Mouse (Mus musculus) adrenal gland, postnatal 36 days (tissue): ENCODE measurements around the gene Chrdl2. TPM values are rescaled to one million over a fixed set of nuclear protein-coding genes. Genes with fewer than 3 reads are reported as not detected.
"Not testable (repeated sequence)": the region's sequence is repeated elsewhere in the genome, so short reads cannot be mapped to it uniquely, and the experiment has no call there.

Experiments
- DNase-seq, 2 experiments: peaks; one replicate each; pipeline ENCODE4 v3.0.0; 2021; ENCODE audit warnings: mixed read lengths in 1 of 2
- long read RNA-seq, 2 experiments: library from polyadenylated mRNA; stranded (forward); transcript quantifications; one replicate each; pipeline ENCODE4 v2.0.0; 2021; ENCODE audit warnings: borderline sequencing depth in 2 of 2
- total RNA-seq, 2 experiments: library from RNA; stranded (reverse); gene quantifications; 2 replicates each; pipeline ENCODE4 v1.2.3; 2021

Gene Chrdl2
- not detected for total RNA-seq
- long read RNA-seq, experiment 1: 0 reads
- long read RNA-seq, experiment 2: 0 reads

DNA sequence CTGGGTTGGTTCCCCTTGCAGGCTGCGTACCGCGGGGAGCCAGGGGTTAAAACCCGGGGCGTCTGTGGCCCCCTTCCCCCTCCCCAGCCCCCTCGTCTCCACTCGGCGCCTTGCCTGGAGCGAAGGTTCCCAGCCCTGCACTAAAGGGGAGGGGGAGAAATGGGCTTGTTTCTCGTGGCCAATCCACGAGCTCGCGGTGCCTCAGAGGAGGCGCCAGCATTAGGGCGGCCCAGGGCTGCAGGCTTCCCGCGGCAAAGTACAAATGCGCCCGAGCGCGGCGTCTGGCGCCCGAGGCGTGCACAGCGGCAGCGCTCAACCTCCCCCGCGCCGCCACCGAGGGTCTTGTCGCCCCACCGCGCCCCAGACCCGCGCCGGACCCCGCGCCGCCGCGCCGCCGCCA lies at the start of gene Chrdl2:
Gene Chrdl2, plus strand, starts transcription at position 383 of the 400 bp plus-strand sequence.
- DNase-seq: peak; percentile 56 to 58

DNA sequence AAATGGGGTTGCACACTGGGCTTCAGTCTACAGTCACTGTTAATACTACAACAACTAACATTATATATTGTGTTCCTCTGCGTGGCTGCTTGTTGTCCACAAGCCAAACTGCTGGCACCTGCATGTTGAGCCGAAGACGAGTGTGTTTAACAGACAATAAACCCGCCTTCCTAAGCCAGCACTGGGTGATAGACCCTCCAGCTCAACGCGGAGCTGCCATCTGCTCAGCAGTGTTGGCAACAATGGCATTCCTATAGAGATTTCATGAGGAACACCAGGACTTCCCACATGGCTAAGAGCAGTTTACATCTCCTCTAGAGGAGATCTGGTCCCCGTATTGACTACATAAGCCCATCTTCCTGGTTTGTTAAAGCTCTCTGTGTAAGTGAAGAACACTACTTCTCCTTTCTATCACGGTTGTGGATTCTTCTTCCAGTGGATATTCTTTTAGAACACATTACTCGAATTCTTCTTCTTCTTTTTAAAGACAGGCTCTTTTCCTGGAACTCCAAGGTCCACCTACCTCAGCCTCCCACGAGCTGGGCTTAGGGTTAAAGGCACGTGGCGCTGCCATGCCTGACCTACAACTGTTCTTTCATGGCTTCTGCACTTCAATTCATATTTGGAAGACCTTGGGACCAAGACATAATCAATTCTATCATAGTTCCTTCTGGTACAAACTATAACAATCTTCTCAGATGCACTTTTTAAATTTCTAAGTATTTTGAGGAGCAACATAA lies 48.6 kb upstream of the Chrdl2 start:
- no peak for DNase-seq

DNA sequence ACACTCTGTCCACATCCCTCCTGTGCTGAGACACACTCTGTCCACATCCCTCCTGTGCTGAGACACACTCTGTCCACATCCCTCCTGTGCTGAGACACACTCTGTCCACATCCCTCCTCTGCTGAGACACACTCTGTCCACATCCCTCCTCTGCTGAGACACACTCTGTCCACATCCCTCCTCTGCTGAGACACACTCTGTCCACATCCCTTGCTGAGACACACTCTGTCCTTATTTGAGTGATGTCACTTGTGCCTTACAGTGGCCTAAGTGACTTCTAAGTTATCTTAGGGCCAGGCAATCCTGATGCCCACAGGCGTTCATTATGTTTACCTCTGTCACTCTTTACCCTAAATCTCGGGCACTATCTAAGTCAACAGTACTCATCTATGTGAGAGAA lies 45.4 kb upstream of the Chrdl2 start:
- DNase-seq: not testable (repeated sequence)

DNA sequence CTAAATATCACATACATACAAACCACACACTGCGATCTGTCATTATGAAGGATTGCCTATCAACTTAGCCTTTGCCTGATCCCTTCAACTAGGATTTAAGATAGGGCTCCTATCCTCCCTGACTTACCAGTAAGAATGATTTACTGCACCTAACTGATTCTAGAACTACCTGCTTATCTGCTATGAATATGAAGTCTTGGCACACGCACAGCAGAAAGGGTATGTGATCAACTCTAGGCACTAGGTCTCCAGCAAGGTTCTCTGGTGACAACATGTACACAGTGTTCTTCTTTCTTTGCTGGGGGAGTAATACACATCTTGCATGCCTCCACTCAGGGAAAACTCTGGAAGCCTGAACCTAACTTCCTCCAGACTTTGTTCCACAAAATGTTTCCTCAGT lies 44.5 kb upstream of the Chrdl2 start:
- no peak for DNase-seq

DNA sequence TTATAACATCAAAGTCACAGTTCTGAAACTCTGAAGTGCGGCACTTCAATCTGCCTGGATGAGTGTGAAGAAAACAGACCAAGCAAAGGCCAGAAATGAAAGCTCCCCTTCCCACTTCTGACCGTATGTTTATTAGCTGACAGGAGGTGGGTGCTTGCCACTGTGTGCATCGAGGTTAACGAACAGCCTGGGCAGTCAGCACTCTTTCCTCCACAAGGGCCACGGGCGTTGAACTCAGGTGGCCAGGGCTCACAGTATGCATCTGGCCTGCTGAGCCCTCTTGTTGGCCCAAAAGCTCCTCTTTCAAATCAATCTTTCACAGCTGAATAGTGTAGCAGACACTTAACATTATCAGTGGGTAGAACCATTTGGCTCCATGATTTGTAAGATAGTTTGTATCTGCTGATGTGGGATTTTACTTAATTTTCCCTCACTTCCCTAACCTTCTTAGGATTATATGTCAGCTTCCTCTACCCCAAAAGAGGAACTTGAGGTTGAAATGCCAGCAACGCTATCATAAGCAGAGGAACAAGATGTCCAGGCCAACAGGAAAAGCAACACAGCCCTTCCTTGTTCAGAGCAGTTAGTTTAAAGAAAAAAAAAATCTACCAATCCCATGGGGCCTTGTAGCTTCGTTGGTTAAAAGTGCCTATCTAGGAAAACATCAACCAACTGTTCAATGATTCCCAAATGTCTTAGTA lies 43.3 kb upstream of the Chrdl2 start:
- no peak for DNase-seq

DNA sequence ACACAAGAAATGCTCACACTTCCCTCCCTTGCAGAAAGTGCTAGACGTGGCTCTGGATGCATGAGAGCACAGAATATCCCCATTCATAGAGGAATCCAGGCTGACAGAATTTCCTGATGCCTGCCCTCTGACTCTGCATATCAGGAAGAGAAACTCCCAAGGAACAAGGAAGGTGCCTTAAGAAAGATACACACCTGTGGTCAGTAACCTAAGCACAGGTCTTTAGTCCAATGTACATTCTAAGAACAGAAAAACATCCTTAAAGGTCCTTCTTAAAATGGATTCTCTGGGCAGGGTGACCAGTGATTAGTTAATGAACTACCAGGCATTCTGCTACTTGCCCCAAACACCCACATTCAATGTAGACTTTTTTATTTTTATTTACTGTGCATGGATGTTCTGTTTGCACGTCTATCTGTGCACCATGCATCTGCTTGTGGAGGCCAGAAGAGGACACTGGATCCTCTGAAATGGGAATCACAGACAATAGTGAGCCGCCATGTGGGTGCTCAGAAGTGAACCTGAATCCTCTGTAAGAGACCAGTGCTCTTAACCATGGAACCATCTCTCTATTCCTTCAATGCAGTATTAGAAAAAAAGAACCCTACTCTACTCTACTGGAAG lies 42.6 kb upstream of the Chrdl2 start:
- DNase-seq: no peak

DNA sequence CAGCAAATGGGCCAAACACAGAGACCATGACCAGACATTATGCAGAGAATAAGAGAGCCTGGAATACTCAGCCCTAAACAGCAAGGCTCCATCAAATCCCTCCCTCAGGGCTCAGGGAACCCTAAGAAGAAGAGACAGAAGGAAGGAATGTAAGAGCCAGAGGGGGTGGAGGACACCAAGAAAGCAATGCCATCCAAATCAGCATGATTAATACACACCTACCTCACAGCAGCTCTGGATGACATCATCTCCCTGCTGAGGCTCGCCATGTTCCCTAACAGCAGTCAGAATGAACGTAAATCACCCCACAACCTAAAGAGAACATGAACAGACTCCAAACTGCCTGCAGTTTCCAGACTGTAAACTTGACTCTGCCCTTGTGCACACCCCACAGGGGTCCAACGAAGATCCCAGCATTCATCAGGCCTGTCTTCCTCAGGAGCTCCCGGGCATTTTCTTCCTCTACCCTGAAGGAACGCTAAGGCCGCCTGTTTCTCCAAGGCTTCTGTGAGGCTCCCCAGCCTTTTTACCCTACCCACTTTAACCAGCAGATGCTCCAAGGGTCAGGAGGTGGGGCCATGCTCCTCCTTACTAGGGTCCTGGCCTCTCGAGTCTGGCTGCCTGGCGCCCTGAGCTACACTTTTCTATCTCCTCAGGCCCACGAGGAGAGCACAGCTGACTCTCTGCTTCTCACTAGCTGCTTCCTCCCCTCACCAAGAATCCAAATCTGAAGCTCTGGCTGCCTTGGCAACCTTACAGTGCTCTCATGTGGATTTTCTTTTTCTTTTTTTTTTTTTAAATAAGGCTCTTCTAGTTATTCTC lies 40.7 kb upstream of the Chrdl2 start:
- peak in 1 of 2 experiments; percentile 33 for DNase-seq

DNA sequence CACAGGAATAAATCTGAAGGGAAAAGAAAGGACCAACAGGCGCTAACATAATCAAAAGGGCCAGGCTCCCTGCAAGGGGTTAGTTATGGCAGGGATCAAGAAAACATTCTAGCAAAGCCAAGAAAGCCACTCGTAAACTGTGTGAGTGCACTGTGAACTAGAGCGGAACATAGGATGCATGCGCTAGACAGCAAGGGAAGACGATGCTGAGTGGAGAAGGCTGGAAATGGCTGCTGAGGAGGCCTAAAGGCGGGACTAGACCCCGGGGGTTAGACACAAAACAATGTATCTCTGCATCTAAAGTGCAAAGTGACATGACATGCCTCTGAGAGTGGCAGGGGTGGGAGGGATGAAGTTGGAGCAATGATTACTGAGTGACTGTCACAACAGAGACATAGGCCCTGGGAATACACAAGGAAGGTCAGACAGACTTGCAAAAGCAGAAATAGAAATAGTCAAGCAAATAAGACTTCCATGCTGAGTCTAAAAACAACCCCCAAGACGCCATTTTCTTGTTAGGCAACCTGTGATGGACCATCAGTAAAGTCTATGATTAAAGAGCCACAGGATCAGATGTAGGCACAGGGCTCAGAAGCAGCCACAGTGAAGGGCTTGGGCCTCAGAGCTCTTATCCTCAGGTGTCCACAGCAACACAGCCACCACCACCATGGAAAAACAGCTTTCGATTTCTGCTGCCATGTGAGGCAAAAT lies 39.8 kb upstream of the Chrdl2 start:
- DNase-seq: no peak

DNA sequence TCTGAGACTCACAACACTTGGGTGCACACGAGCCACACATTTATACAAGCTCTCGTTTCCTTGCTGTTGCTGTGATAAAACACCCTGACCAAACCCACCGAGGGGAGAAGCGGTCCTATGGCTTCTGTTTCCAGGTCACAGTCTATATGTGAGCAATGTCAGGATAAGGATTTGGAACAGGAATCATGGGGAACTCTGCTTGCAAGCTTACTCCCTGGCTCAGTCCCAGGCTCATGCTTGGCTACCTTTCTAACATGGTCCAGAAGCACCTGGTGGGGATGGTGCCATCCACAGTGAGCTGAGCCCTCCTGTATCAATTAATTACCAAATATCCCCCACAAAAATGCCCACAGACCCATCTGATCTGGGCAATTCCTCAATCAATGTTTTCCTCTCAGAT lies 36.8 kb upstream of the Chrdl2 start:
- DNase-seq: no peak

DNA sequence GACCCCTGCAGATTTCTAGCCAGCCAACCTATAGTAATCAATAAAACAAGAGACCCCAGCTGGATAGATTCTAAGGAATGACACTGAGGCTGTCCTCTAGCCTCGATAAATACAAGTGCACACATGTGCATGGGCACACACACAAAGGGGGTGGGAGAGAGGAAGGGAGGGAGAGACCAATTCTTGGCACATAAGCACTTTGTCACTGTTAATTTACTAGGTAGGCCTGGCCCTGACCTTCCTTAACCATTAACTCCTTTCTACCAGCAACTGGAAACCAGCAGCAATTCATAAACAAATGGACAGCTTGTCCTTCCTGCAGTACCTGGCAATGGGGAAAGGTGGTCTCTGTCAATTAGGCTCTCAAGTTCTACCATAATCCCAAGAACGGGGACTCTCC lies 34.0 kb upstream of the Chrdl2 start:
- no peak for DNase-seq

DNA sequence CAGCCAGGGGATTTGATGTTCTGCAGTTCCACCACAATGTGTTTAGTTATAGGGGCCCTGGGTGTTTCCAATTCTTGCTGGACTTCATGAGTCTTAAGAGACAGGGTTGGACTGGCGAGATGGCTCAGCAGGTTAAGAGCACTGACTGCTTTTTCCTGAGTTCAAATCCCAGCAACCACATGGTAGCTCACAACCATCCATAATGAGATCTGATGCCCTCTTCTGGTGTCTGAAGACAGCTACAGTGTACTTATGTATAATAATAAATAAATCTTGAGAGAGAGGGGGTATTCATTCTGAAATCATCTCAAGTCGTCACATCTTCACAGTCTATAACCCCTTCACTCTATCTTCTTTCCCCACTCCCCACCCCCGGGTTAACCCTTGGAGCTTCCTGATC lies 33.1 kb upstream of the Chrdl2 start:
- DNase-seq: not testable (repeated sequence)

DNA sequence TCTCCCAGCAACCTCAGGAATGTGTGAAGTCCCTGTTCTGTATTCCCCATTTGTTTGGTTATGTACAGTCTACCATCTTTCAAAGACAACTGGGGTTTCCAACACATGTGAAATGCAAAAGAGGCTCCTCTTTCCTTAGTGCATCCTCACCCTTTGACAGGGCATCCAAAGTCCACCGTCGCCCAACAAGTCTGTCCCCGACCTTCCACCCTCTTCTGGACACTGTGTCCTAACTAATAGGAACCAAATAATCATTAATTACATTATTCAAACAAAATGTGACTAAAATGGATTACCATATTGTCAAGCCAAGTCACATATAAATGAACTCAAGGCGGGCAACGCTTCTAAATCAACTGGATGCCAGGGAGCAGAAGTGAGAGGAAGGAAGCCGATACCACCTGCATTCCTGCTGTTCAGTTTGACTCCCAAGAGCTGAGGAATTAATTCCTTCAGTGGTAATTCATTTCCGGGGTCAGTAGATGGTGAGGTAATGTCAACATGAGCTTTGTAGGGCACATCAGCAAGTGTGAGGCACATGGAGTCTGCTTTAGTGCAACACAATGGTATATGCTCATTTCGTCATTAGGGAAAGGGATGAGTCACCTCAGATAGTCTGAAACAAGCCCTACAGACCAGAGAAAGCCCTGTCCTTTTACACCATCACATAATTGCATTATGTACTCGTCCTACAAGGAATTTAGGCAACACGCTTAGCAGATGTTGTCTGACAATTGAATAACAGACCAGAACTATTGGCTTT lies 31.6 kb upstream of the Chrdl2 start:
- DNase-seq: no peak

DNA sequence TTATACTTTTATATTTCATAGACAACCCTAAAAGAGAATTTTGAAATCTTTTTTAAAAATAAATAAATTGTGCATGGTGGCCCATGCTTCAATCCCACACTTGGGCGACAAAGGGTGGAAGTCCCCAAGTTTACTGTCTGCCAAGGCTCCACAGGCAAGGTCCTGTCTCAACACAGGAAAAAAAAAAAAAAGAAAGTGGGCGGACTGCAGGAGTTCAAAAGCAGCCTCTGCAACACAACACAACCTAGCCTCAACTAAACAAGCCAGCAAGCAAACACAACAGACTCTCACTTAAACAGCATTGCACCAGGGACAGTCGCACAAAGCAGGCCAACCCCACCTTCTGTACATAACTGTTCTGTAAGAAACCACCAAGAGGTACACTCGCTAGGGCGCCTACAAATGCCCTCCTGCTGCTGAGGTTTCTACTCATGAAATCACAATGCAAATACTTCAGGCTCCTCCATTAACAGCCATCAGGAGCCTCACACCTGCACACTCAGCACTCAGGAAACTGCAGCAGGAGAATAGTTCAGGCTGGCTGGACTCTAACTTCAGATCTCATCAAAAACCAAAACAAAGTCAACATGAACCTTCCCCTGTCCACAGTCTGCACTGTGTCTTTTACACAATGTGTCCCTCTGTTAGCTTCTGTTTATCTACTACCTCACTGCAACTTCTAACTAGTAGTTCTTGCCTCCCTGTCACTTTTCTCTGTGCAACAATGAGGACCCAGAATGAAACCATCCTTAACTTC lies 30.0 kb upstream of the Chrdl2 start:
- DNase-seq: no peak

DNA sequence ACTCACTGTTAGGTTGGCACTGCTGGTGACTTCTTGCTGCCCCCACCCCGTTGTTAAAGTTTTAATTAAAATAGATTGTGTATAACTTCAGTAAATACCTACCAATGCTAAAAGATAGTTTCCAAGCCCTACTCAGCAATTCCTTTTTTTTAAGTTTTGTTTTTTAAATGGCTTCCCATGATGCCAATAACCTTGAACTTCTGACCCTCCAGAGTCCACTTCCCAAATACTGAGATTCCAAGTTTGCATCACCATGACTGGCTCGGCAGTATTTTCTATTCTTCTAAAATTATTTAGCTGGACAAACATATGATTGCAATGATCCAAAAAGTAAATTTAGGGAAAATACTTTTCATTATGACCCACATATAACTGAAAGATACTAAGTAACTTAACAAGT lies 27.9 kb upstream of the Chrdl2 start:
- DNase-seq: no peak

DNA sequence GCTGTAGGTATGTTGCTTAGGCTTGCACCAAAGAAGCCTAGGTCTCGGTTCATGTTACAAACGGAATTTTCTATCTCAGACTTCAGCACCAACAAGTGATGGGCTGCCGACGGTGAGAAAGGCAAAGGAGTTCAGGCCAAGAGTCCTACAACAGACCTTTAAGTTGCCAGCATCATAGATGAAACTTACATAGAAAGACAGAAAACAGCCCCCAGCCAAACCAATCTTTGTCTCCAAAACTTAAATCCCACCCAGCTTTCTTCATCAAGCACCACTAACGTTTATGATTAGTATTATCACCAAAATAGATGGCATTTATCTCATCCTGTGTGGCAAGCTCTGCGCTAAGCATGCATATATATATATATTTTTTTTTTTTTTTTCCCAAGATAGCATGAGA lies 26.9 kb upstream of the Chrdl2 start:
- no peak for DNase-seq

DNA sequence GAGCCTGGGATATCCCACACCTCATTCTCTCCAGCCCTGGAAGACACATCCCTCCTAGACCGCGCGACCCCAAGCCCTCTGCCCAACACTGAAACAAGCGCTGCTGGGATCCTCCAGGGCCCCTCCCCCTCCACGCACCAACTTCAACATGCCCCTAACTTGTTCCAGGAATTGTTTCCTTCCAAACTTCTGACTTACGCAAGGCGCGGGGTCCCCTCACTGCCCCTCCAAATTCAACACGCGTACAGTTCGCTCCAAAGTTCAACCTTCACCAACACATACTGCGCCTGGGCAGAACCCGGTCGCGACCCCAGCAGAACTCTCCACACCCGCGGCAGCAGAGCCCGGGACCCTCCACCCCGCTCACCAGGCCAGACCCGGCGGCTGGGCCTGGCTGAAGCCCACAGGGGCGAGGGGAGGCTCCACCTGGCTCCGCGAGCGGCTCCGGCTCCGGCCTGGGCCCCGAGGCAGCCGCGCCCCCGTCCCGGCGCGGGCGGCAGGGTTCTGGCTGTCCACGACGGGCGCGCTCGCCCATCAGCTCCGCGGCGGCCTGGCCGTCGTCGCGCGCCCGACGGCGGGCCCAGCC lies 26.3 kb upstream of the Chrdl2 start:
- DNase-seq: peak; percentile 54 to 76

DNA sequence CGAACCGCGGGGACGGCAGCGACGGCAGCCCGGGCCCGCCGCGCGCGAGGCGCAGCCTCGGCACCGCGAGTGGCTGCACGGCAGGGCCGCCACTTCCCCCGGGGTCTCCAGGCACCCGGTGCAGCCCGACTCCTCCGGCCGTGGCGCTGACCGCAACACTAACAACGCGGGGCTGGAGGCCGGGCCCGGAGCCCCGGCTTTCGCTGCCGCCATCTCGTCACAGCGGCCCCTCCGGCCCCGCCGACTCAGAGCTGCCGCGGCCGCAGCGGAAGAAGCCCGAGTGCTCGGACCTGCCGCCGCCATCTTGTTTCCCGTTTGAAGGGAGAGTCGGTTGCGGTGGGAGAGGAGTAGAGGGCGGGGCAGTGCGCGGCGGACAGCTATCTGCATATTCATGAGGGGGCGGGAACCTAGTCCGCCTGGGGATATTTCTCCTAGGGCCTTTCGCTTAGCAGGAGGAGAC lies 25.8 kb upstream of the Chrdl2 start, which contains the start of gene Rnf169:
Gene Rnf169, minus strand, starts transcription at position 317 of the 460 bp plus-strand sequence.
- DNase-seq: peak; percentile 94 to 95

DNA sequence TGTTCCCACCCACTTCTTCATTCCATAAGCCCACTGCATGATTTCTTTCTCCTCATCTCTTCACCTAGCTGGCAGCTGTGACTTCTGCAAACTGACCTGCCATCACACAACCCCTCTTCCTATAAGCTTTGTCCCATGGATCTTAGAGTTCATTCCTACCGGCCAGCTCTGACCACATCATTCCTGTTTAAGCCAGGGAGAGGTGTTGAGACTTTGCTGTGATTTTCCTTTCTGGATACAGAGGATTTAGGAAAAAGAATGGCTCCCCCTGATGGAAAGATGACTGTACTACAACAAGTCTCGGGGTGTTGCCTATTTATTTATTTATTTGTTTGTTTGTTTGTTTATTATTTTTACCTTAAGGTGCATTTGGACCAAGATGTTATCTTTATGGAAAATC lies 24.7 kb upstream of the Chrdl2 start:
- peak in 1 of 2 experiments; percentile 49 for DNase-seq
